Mouse (Mus musculus) intestine, embryonic 16.5 days (tissue): ENCODE results near the gene Tmem218. TPM values are rescaled to one million over a fixed set of nuclear protein-coding genes. Genes with fewer than 3 reads are reported as not detected.

Experiments used
- ATAC-seq: fragments of 200-750 bp; cut with Nextera tagmentation; 2 replicates; pipeline ENCODE4 v1.8.0; 2017; ENCODE audit warnings: moderate TSS enrichment, moderate library complexity
- H3K27ac ChIP-seq: fragments of 300-500 bp; sonication (generic); 2 replicates; pipeline ENCODE4 v1.5.1; 2014; ENCODE audit warnings: mild to moderate bottlenecking, low read length
- H3K27me3 ChIP-seq: fragments of 300-500 bp; sonication (generic); replicated peaks from 2 replicates; pipeline ENCODE4 v1.6.1; 2014; ENCODE audit warnings: low read length, control low read depth, mixed read lengths; ENCODE audit not compliant: control insufficient read depth, insufficient read depth
- H3K36me3 ChIP-seq: fragments of 300-500 bp; sonication (generic); 2 replicates; pipeline ENCODE4 v1.6.1; 2014; ENCODE audit warnings: low read length, control low read depth; ENCODE audit not compliant: control insufficient read depth, insufficient read depth
- H3K4me1 ChIP-seq: fragments of 300-500 bp; sonication (generic); 2 replicates; pipeline ENCODE4 v1.6.1; 2014; ENCODE audit warnings: low read length, control low read depth, mixed read lengths; ENCODE audit not compliant: control insufficient read depth, insufficient read depth
- H3K4me2 ChIP-seq: fragments of 300-500 bp; sonication (generic); 2 replicates; pipeline ENCODE4 v1.6.1; 2014; ENCODE audit warnings: low read depth, low read length, control low read depth
- H3K4me3 ChIP-seq: fragments of 300-500 bp; sonication (generic); 2 replicates; pipeline ENCODE4 v1.5.1; 2014; ENCODE audit warnings: mild to moderate bottlenecking, low read length
- H3K9ac ChIP-seq: fragments of 300-500 bp; sonication (generic); 2 replicates; pipeline ENCODE4 v1.6.1; 2014; ENCODE audit warnings: low read depth, low read length
- H3K9me3 ChIP-seq: fragments of 300-500 bp; sonication (generic); 2 replicates; pipeline ENCODE4 v1.6.1; 2016; ENCODE audit warnings: low read length, control low read depth; ENCODE audit not compliant: control insufficient read depth
- WGBS: fragments of 180-500 bp; shearing (Covaris S2); extraction: QIAGEN DNeasy Blood & Tissue Kit; methylation state at CpG from one replicate; pipeline ENCODE4 v1.1.7; 2014; 5-methylcytosine and 5-hydroxymethylcytosine counted together
- polyA plus RNA-seq: library from polyadenylated mRNA; unstranded; fragments of >200 nt; fragmentation: Nextera tagmentation; extraction: Ambion mirVana; gene quantifications from 2 replicates; pipeline ENCODE4 v1.2.1, GENCODE M21; 2015

Tmem218 gene
- polyA plus RNA-seq, 1 experiment from 2014 or later, result 9.0 TPM

DNA sequence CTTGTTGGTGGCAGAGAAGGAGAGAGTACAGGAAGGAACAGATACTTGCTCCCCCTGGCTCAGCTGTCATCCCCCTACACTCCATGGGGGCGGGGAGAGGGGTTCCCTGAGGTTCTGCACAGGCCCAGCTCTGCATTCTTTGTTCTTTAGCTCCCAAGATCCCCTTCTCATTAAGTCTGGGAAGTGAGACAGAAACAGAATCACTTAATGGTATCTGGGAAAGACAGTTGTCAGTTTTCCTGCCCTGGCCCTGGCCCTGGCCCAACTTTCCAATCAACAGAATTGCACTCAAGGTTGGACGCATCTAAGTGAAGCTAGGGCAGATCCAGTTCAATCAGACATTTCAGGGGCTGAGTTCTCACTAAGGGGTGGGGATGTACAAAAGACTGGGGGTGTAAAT lies 24.8 kb upstream of the Tmem218 start:
- WGBS, result 78% methylated on average over 2 of the region's 2 CpGs
- no peak for ATAC-seq

DNA sequence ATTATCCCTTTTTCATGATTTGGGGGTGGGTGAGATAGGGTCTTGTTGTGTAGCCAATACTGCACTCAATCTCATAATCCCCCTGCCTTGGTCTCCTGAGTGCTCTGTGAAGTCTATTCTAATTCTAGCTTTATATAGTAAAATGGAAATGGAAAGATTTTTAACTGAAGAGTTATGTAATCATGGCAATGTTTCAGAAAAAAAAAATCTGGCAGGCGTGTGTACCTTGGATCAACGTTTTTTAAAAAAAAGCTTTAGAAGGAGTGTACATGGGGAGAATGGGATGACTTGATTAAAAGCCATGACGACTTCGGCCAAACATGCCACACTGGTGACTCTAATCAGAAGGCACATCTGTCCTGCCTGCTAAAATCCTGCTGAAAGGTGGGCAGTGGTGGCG lies 20.6 kb upstream of the Tmem218 start:
- no peak overlapping the region for H3K27ac ChIP-seq
- no peaks in the 10 kb centered on the region for H3K9me3 ChIP-seq
- WGBS, result 85% methylated on average over 5 of the region's 5 CpGs

More for the DNA sequence above, 24.8 kb upstream of the Tmem218 start:
- H3K9me3 ChIP-seq, result no peaks in the 10 kb centered on the region
- no peaks in the 10 kb centered on the region for H3K4me1 ChIP-seq
- H3K27ac ChIP-seq, result no peak overlapping the region
- H3K4me3 ChIP-seq, result no peak overlapping the region
- H3K9ac ChIP-seq, result no peak overlapping the region
- no peaks in the 10 kb centered on the region for H3K36me3 ChIP-seq
- H3K27me3 ChIP-seq, result no peaks in the 10 kb centered on the region
- H3K4me2 ChIP-seq, result no peak overlapping the region

DNA sequence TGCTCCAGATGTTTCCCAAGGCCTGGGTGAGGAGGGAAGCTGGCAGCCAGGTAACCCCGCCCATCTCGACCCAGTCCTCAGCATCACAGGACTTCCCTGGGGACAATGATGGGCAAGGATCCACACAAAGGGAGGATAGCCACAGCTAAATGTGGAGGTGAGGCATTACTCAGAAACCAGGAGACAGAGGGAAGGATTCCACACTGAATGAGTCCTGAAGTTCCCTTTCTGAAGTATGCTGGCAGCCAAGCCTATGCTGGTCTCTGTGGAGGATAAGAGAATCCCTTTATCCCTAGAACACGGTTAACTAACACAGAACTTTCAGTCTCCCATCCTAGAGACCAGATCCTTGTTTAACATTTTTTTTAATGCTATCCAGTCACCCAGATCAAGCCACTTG lies 20.0 kb upstream of the Tmem218 start:
- 88% methylated on average over 3 of the region's 3 CpGs for WGBS
- ATAC-seq, result no peak

More for the DNA sequence above, 20.6 kb upstream of the Tmem218 start:
- no peak overlapping the region for H3K4me2 ChIP-seq
- no peak overlapping the region for H3K4me3 ChIP-seq
- no peak for ATAC-seq
- H3K4me1 ChIP-seq, result no peaks in the 10 kb centered on the region
- H3K27me3 ChIP-seq, result no peaks in the 10 kb centered on the region
- no peak overlapping the region for H3K9ac ChIP-seq
- H3K36me3 ChIP-seq, result no peaks in the 10 kb centered on the region

DNA sequence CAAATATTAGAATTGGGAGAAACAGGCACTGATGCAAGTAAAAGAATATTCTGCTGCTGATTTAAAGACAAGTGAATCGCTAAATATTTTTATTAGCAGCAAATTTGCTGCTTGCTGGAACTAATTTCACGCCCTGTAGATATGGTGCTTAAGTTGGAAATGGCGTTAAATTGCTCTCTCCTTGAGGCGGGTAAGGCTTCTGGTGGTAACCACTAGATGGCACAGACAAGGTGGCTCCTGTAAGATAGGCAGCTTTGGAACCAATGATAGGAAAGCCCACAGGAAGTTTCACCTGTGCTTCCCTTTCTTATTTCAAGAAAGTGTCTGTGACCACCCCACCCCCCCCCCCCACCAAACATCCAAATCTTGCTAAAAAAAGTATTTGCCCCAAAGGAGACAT lies 11.0 kb upstream of the Tmem218 start:
- Histone ChIP-seq H3K27me3 (no peaks in the 10 kb centered on the region), H3K4me3 (no peak overlapping the region), H3K9ac (no peak overlapping the region), H3K9me3 (no peaks in the 10 kb centered on the region), H3K36me3 (no peaks in the 10 kb centered on the region), H3K27ac (no peak overlapping the region), H3K4me2 (no peak overlapping the region), H3K4me1 (no peaks in the 10 kb centered on the region)
- no peak for ATAC-seq
- 82% methylated on average over 4 of the region's 4 CpGs for WGBS

More for the DNA sequence above, 20.0 kb upstream of the Tmem218 start:
- H3K9me3 ChIP-seq, result no peaks in the 10 kb centered on the region
- no peaks in the 10 kb centered on the region for H3K4me1 ChIP-seq
- no peak overlapping the region for H3K4me3 ChIP-seq
- H3K27ac ChIP-seq, result no peak overlapping the region
- no peaks in the 10 kb centered on the region for H3K27me3 ChIP-seq
- H3K9ac ChIP-seq, result no peak overlapping the region
- no peak overlapping the region for H3K4me2 ChIP-seq
- H3K36me3 ChIP-seq, result no peaks in the 10 kb centered on the region

DNA sequence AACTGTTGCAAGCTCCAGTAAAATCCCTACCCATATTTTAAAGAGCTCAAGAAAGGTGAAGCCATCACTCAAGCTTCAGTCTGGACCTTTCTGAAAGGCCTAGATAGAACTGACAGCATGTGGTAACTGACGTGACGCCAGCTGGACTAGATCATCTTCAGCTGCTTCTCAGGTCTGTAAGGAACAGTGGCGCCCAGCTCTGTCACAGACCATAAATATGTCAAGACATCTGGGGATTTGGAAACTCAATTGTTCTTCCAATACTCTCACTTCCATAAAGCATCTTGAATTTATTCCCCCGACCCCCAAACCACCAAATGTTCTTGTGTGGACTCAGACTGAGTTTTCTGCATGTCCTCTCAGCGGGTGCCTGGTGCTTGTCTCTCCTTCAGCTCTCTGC lies 7.6 kb upstream of the Tmem218 start:
- WGBS, result 71% methylated on average over 5 of the region's 5 CpGs
- no peak overlapping the region for H3K4me3 ChIP-seq
- no peaks in the 10 kb centered on the region for H3K9me3 ChIP-seq
- no peak overlapping the region for H3K27ac ChIP-seq
- no peaks in the 10 kb centered on the region for H3K4me1 ChIP-seq
- H3K4me2 ChIP-seq, result no peak overlapping the region
- H3K36me3 ChIP-seq, result no peaks in the 10 kb centered on the region
- H3K9ac ChIP-seq, result no peak overlapping the region
- ATAC-seq, result no peak
- H3K27me3 ChIP-seq, result no peaks in the 10 kb centered on the region

DNA sequence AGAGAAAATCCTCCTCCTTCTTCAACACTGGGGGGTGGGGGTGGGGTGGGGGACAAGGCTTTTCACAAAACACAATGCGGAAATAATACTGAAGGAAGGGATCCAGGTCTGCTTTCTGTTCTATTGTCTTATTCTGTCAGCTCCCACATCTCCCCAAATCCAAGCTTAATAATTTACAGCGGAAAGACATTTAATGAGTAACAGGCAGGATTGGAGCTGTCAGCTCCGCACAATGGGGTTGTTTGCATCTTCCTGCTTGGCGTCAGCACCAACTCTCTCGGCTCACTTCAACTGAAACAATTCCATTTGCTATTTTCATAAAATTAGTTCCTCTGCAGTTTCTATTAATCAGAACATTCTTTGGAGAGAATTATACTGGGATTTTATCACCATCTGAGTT lies 4.1 kb upstream of the Tmem218 start:
- Histone ChIP-seq H3K4me2 (no peak overlapping the region), H3K4me1 (peaks cover 3% of the 10 kb centered on the region; the same call in 1 of the 2 replicates), H3K36me3 (no peaks in the 10 kb centered on the region), H3K9me3 (no peaks in the 10 kb centered on the region), H3K27ac (no peak overlapping the region), H3K9ac (no peak overlapping the region), H3K27me3 (no peaks in the 10 kb centered on the region), H3K4me3 (no peak overlapping the region)
- ATAC-seq, result no peak
- WGBS, result 33% methylated on average over 5 of the region's 5 CpGs

DNA sequence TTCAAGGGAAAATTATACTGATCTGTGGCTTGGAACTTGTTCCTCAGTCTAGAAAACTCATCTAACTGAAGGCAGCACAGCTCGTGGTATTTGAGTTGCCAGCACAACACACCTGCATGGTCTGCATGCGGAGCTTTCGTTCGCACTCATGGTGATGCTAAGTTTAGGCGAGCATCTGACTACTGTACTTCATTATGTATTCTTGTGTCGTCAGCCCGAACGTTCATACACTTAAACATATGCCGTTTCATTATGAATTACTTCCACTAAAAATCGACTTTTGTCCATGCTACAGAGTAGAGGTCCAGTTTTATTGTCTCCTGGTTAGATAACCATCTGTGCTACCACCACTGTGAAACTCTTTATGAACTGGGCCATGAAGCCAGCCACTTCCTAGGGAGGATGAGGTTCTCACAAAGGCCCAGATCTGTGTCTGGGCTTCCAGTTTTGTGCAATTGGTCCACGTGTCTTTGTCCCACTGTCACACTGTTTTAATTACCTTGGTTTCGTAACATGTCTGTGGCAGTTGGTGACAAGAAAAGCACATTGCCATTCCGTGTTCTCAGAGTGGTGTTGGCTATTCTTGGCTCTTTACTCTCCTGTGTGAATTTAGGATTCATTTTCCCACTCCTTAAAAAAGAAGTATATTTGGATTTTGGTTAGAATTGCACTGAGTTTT lies 5.2 kb downstream of the Tmem218 start:
- WGBS, result 83% methylated on average over 13 of the region's 13 CpGs
- Histone ChIP-seq H3K4me3 (no peak overlapping the region), H3K27me3 (no peaks in the 10 kb centered on the region), H3K27ac (no peak overlapping the region), H3K9me3 (no peaks in the 10 kb centered on the region), H3K4me2 (no peak overlapping the region), H3K36me3 (no peaks in the 10 kb centered on the region), H3K9ac (no peak overlapping the region), H3K4me1 (no peaks in the 10 kb centered on the region)
- ATAC-seq, result no peak

DNA sequence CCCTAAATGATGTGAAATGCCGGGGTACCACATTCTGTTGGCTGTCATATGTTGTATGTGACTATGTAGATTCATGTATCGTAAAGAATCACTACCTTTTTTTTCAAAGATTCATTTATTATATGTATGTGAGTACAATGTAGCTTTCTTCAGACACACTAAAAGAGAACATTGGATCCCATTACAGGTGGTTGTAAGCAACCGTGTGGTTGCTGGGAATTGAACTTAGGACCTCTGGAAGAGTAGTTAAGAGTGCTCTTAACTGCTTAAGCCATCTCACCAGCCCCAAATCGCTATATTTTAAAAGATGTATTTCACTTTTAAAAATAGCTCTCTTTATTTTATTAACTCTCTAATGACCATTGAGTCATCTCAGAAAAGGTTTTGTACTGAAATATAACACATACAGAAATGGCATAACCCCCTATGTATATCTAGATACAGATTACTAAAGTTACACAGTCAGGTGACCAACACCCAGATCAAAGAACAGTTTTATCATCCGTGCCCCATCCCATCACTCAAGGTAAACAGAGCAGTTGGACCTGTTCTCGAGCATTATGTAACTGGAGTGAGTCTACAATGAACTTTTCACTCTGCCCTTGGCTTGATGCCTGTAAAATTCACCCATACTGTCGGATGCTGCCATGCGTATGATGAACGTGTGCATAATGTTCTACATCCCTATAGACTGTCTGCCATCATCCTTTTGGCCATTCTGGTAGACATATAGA lies 6.5 kb downstream of the Tmem218 start:
- no peak overlapping the region for H3K27ac ChIP-seq
- H3K4me3 ChIP-seq, result no peak overlapping the region
- H3K4me2 ChIP-seq, result no peak overlapping the region
- H3K27me3 ChIP-seq, result no peaks in the 10 kb centered on the region
- H3K36me3 ChIP-seq, result no peaks in the 10 kb centered on the region
- WGBS, result 64% methylated on average over 9 of the region's 9 CpGs
- H3K9me3 ChIP-seq, result no peaks in the 10 kb centered on the region
- H3K4me1 ChIP-seq, result no peaks in the 10 kb centered on the region
- ATAC-seq, result peak; percentile 89
- H3K9ac ChIP-seq, result no peak overlapping the region

DNA sequence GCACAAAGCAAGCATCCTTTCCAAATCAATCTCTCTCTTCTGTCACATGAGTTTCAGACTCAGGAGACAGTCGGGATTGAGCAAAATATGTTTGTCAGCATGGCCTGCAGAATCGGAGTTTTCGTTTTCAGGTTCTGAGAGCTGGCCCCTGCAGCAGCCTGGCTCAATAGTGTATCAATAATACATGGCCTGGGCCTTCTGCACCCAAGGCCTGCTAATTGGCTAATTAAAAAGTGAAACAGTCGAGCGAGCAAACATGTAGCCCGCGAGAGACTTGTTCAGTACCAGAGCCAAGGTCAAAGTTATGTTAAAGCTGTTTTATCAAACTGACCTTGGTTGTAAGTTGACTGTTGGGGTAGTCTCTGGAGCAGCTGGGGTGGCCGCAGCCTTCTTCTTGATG lies 12.7 kb downstream of the Tmem218 start:
- Histone ChIP-seq H3K4me3 (no peak overlapping the region), H3K4me2 (no peak overlapping the region), H3K27me3 (no peaks in the 10 kb centered on the region), H3K36me3 (no peaks in the 10 kb centered on the region), H3K4me1 (no peaks in the 10 kb centered on the region), H3K9me3 (no peaks in the 10 kb centered on the region), H3K27ac (no peak overlapping the region), H3K9ac (no peak overlapping the region)
- ATAC-seq, result no peak
- 84% methylated on average over 8 of the region's 8 CpGs for WGBS
